Mouse (Mus musculus) olfactory bulb, adult 2 months (tissue): Measurements from ENCODE around the gene Zfp113. TPM values are rescaled to one million over a fixed set of nuclear protein-coding genes. Genes with fewer than 3 reads are reported as not detected.

Source experiments
- H3K27ac ChIP-seq: fragments of 200-500 bp; 2 replicates; pipeline ENCODE4 v1.5.1; 2012; ENCODE audit warnings: low read depth, low read length; ENCODE audit not compliant: insufficient read depth
- H3K4me1 ChIP-seq: fragments of 200-500 bp; 2 replicates; pipeline ENCODE4 v1.6.1; 2012; ENCODE audit warnings: low read length; ENCODE audit not compliant: control insufficient read depth, insufficient read depth
- H3K4me3 ChIP-seq: fragments of 200-500 bp; 2 replicates; pipeline ENCODE4 v1.5.1; 2012; ENCODE audit warnings: mild to moderate bottlenecking, low read depth, low read length, moderate library complexity; ENCODE audit not compliant: insufficient read depth
- CTCF ChIP-seq: fragments of 200-500 bp; IDR thresholded peaks from 2 replicates; pipeline ENCODE4 v1.5.1; 2012; ENCODE audit warnings: low read depth, mild to moderate bottlenecking, low read length, moderate library complexity; ENCODE audit not compliant: insufficient read depth
- POLR2A ChIP-seq: fragments of 200-500 bp; IDR thresholded peaks from 2 replicates; pipeline ENCODE4 v1.6.1; 2012; ENCODE audit warnings: mild to moderate bottlenecking, low read depth, low read length, moderate library complexity; ENCODE audit not compliant: insufficient read depth
- WGBS: fragments of 180-500 bp; shearing (Covaris S2); methylation state at CpG from one replicate; pipeline ENCODE4 v1.1.7; 2018; 5-methylcytosine and 5-hydroxymethylcytosine counted together
- polyA plus RNA-seq: library from polyadenylated mRNA; stranded (reverse); fragments of >200 nt; gene quantifications from 2 replicates; pipeline ENCODE4 v1.2.4, GENCODE M21; 2012; ENCODE audit warnings: low replicate concordance; ENCODE audit not compliant: missing spikeins, insufficient read depth, insufficient read length

Gene Zfp113
- not detected in 2 replicates for polyA plus RNA-seq

GRCm38 (mm10) chr5:138155443-138155976 lies at the start of gene Zfp113:
Gene Zfp113 (minus strand): TSS chr5:138155744.
- H3K27ac ChIP-seq = peak within 1 kb of the TSS; percentile 78
- WGBS = under 1% methylated on average over 31 of the region's 31 CpGs
- peak within 1 kb of the TSS; percentile 99 for H3K4me3 ChIP-seq
- peaks cover 3% of the 10 kb centered on the region; the same call in 1 of the 2 replicates for H3K4me1 ChIP-seq
- peak; percentile 58; the same call in 1 of the 2 replicates for TF ChIP-seq CTCF
- 0 out of 2 replicates have a peak, but pooled peaks have one; percentile 40 for TF ChIP-seq POLR2A

DNA sequence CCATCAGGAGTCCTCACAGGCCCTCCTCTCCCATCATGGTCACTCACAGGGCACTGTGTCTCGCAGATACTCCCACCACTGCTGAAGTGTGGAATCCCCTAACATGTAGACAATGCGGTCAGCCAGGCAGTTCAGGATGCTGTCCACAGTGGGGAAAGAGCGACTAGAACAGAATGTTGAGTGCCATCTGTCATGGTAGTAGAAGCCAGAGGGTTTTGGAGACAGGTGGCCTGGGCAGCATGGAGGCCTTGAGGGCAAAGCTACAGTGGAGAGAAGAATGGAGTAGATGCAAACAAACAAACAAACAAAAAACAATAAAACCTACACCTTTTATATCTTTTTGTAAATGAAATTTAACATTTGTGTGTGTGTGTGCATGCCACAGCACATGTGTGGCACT lies 46.5 kb upstream of the Zfp113 start:
- 93% methylated on average over 3 of the region's 3 CpGs for WGBS
- Histone ChIP-seq H3K4me1 (no peaks in the 10 kb centered on the region), H3K4me3 (no peak overlapping the region), H3K27ac (no peak overlapping the region)
- no peak for TF ChIP-seq CTCF
- TF ChIP-seq POLR2A = no peak

DNA sequence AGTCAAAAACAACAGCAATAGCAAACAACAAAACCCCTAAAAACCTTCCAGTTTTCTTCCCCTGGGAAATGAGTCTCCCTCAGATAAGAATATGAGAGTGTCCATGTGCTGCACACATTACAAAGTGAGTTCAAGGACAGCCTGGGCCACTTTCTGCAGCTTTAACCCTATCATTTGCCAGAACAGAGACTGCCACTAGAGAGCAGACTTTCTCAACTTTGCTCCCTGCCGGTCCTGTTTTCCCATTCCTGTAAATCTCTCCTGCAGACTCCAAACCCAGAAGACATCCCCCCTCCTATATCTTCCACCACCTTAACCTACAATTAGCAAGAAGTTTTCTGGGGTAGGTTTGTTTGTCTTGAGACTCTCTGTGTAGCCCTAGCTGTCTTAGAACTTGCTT lies 44.0 kb upstream of the Zfp113 start:
- Histone ChIP-seq H3K27ac (no peak overlapping the region), H3K4me1 (peaks cover 3% of the 10 kb centered on the region; the same call in 1 of the 2 replicates), H3K4me3 (no peak overlapping the region)
- TF ChIP-seq CTCF (no peak), POLR2A (no peak)
- 0% methylated on average over 1 of the region's 1 CpGs for WGBS

GRCm38 (mm10) chr5:138195463-138195862 lies 39.9 kb upstream of the Zfp113 start:
- Histone ChIP-seq H3K4me3 (peak overlapping the region; percentile 79; the same call in 1 of the 2 replicates), H3K27ac (peak overlapping the region; percentile 94; the same call in 1 of the 2 replicates), H3K4me1 (peaks cover 3% of the 10 kb centered on the region; the same call in 1 of the 2 replicates)
- TF ChIP-seq CTCF = no peak
- TF ChIP-seq POLR2A = no peak
- WGBS = 41% methylated on average over 7 of the region's 7 CpGs

- peaks cover 3% of the 10 kb centered on the region; the same call in 1 of the 2 replicates for H3K4me1 ChIP-seq
- no peak for TF ChIP-seq CTCF
- TF ChIP-seq POLR2A = no peak
- peak overlapping the region; percentile 94 for H3K27ac ChIP-seq
- peak overlapping the region; percentile 79 for H3K4me3 ChIP-seq
- under 1% methylated on average over 29 of the region's 29 CpGs for WGBS
Observed at GRCm38 (mm10) chr5:138194755-138195345, 39.3 kb upstream of the Zfp113 start.

- H3K27ac ChIP-seq = peak within 1 kb of the TSS; percentile 94
- 3% methylated on average over 54 of the region's 54 CpGs for WGBS
- peak within 1 kb of the TSS; percentile 79 for H3K4me3 ChIP-seq
- TF ChIP-seq CTCF (no peak), POLR2A (0 out of 2 replicates have a peak, but pooled peaks have one; percentile 49)
- peaks cover 3% of the 10 kb centered on the region; the same call in 1 of the 2 replicates for H3K4me1 ChIP-seq
Observed at GRCm38 (mm10) chr5:138193771-138194727, 38.5 kb upstream of the Zfp113 start, which contains the start of gene Mblac1. Gene Mblac1 (plus strand): TSS chr5:138194314.

DNA sequence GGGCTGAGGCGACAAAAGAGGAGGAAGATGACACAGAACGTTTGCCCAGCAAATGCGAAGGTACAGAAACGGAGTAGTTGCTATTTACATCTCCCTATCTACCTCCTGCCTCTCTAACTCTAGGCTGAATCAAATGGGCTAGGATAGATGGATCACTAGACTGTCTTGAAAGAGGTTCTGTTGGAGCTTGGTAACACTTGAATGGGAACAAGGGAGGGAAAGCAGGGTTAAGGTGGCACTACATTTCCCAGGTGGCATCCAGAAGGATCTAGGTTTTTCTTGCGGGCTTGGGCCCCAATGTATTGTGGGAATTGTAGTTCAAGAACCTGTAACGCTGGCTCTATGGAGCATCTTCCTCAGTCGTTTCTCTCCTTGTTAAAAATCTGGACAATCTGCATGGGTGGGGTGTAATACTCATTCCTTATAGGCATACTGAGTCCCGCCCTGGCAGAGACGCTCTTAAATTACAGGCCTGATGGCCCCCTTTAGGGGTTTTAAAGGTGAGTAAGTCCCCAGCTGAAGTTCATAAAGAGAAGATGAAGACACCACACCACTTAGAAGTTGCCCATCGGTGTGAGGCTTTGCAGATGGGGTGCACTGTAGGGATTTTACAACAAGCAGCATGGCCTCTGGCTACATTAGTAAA lies 32.2 kb upstream of the Zfp113 start:
- 1% methylated on average over 10 of the region's 10 CpGs for WGBS
- H3K27ac ChIP-seq = peak overlapping the region; percentile 85
- no peak for TF ChIP-seq POLR2A
- no peak for TF ChIP-seq CTCF

DNA sequence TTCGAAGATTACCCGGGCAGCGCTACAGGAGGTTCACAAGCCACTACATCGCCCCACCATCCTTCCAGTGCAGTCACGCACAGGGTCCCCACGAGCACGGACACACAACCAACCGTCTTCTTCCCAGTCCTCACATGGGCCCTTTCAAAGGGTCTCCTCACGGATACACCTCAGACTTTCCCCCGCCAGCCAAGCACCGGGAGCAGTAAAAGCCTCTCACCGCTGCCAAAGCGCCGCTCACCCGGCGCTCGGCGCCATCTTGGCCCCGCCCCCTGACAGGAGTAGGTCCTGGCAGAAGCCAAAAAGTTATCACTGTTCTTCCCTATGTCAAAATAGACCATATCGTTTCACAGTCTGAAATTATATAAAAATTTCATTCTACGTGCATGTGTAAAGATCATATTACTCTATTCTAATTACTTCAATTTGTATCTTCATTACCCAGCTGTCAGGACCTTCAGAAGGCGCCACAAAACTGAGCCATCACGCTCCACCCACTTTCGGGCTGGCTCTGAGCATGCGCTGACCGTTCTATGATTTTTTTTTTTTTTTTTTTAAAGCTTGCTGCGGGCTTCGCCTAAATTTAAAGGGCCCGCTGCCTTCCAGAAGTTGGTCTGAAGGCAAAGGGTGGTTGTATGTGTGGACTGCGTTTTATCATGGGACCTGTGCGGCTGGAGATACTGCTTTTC lies 31.6 kb upstream of the Zfp113 start, which contains the start of the genes Taf6 and Cnpy4:
TSS of gene Taf6 (minus strand) at position 502 of the 689 bp plus-strand sequence.
TSS of gene Cnpy4 (plus strand) at position 536 of the 689 bp plus-strand sequence.
- TF ChIP-seq CTCF (no peak), POLR2A (peak; percentile 98)
- under 1% methylated on average over 31 of the region's 31 CpGs for WGBS
- Histone ChIP-seq H3K27ac (peak within 1 kb of the TSS; percentile 85), H3K4me3 (peak within 1 kb of the TSS; percentile 88), H3K4me1 (0 out of 2 replicates have a peak, but pooled peaks cover 2% of the 10 kb centered on the region)

More for the DNA sequence above, 32.2 kb upstream of the Zfp113 start:
- peak overlapping the region; percentile 69 for H3K4me3 ChIP-seq
- H3K4me1 ChIP-seq = 0 out of 2 replicates have a peak, but pooled peaks cover 2% of the 10 kb centered on the region
